ENCODE assay signal across 8 mouse cellular contexts in the genomic region with DNA sequence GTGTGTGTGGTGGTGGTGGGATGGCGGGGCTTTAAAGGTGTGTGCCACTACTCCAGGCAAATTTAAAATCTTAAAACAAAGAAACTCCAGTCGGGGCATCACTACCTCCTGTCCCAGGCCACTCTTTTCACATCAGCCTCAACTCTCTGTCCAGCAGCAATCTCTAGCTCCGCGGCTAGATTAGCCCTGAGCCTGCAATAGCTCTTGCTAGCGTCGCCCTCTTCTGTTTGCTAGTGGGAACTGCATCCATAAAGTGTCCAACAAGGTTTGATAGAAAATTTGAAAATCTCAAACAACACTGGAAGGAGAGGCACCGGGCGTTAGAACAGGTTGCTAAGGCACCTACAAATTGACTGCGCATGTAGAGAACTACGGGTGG. TPM values are rescaled to one million over a fixed set of nuclear protein-coding genes. Genes with fewer than 3 reads are reported as not detected.
A peak's percentile ranks its signal among the peaks of the same experiment; 100 is the strongest.
DNase-seq lines count a peak whose midpoint lies in the region; ATAC-seq and TF ChIP-seq lines count a peak whose summit lies in the region.

No protein-coding gene starts in this region.

- no peaks in the 10 kb centered on the region for H3K27me3 ChIP-seq in embryonic facial prominence, embryonic 14.5 days (replicated peaks; ENCODE audit: control insufficient read depth, insufficient read depth, low read length)
- H3K27me3 ChIP-seq in heart, embryonic 12.5 days (replicated peaks) = peaks cover 23% of the 10 kb centered on the region
- 0 out of 2 replicates have a peak, but pooled peaks cover 6% of the 10 kb centered on the region for H3K27me3 ChIP-seq in kidney, embryonic 15.5 days
- H3K27me3 ChIP-seq in limb, embryonic 15.5 days = no peaks in the 10 kb centered on the region
- H3K27me3 ChIP-seq in midbrain, embryonic 16.5 days (ENCODE audit: control insufficient read depth, insufficient read depth, low read depth, low read length) = no peaks in the 10 kb centered on the region
- H3K27me3 ChIP-seq in stomach, embryonic 14.5 days (ENCODE audit: control insufficient read depth, insufficient read depth, low read length) = no peaks in the 10 kb centered on the region

- no peak for TF ChIP-seq POLR2A in bone marrow, adult 2 months (IDR thresholded peaks at IDR 0.05; ENCODE audit: borderline replicate concordance, control insufficient read depth, low read depth, low read length)

- no peaks in the 10 kb centered on the region; the same call in 1 of the 2 replicates for H3K4me1 ChIP-seq in bone marrow, adult 2 months (ENCODE audit: control insufficient read depth, insufficient read depth, low read length)
- peaks cover 5% of the 10 kb centered on the region; the same call in 1 of the 2 replicates for H3K4me1 ChIP-seq in embryonic facial prominence, embryonic 14.5 days (ENCODE audit: control insufficient read depth, insufficient read depth, low read length)
- H3K4me1 ChIP-seq in heart, embryonic 12.5 days (replicated peaks) = peaks cover 15% of the 10 kb centered on the region
- peaks cover 33% of the 10 kb centered on the region for H3K4me1 ChIP-seq in kidney, embryonic 15.5 days
- H3K4me1 ChIP-seq in limb, embryonic 15.5 days = peaks cover 18% of the 10 kb centered on the region
- H3K4me1 ChIP-seq in midbrain, embryonic 16.5 days (ENCODE audit: control insufficient read depth, insufficient read depth, low read length) = peaks cover 8% of the 10 kb centered on the region; the same call in 1 of the 2 replicates
- peaks cover 7% of the 10 kb centered on the region; the same call in 1 of the 2 replicates for H3K4me1 ChIP-seq in stomach, embryonic 14.5 days (ENCODE audit: control insufficient read depth, insufficient read depth, low read length)

- 0 out of 2 replicates have a peak overlapping the region, but pooled peaks have one; percentile 49 for H3K9ac ChIP-seq in embryonic facial prominence, embryonic 14.5 days (ENCODE audit: low read depth, low read length)
- 0 out of 2 replicates have a peak overlapping the region, but pooled peaks have one; percentile 52 for H3K9ac ChIP-seq in heart, embryonic 12.5 days
- H3K9ac ChIP-seq in kidney, embryonic 15.5 days = no peak overlapping the region
- H3K9ac ChIP-seq in limb, embryonic 15.5 days = no peak overlapping the region
- no peak overlapping the region for H3K9ac ChIP-seq in midbrain, embryonic 16.5 days (ENCODE audit: low read depth, low read length)
- H3K9ac ChIP-seq in stomach, embryonic 14.5 days (replicated peaks; ENCODE audit: low read depth, low read length) = no peak overlapping the region

- WGBS in bone marrow, adult 2 months = 9% methylated on average over 10 of the region's 10 CpGs
- 4% methylated on average over 10 of the region's 10 CpGs for WGBS in embryonic facial prominence, embryonic 14.5 days
- WGBS in heart, embryonic 12.5 days = 5% methylated on average over 10 of the region's 10 CpGs
- 5% methylated on average over 10 of the region's 10 CpGs for WGBS in kidney, embryonic 15.5 days
- 7% methylated on average over 10 of the region's 10 CpGs for WGBS in limb, embryonic 15.5 days
- WGBS in midbrain, embryonic 16.5 days = 4% methylated on average over 10 of the region's 10 CpGs
- WGBS in stomach, embryonic 14.5 days = 5% methylated on average over 10 of the region's 10 CpGs

- H3K9me3 ChIP-seq in embryonic facial prominence, embryonic 14.5 days (ENCODE audit: control insufficient read depth, low read length) = no peaks in the 10 kb centered on the region
- H3K9me3 ChIP-seq in heart, embryonic 12.5 days (replicated peaks) = no peaks in the 10 kb centered on the region
- H3K9me3 ChIP-seq in kidney, embryonic 15.5 days (replicated peaks) = no peaks in the 10 kb centered on the region
- H3K9me3 ChIP-seq in limb, embryonic 15.5 days = no peaks in the 10 kb centered on the region
- H3K9me3 ChIP-seq in midbrain, embryonic 16.5 days (replicated peaks; ENCODE audit: control insufficient read depth, low read length, poor library complexity, severe bottlenecking) = no peaks in the 10 kb centered on the region
- no peaks in the 10 kb centered on the region for H3K9me3 ChIP-seq in stomach, embryonic 14.5 days (ENCODE audit: control insufficient read depth, low read depth, low read length)

- TF ChIP-seq CTCF in bone marrow, adult 2 months (IDR thresholded peaks at IDR 0.05; ENCODE audit: control insufficient read depth, insufficient read depth, low read length) = peak; percentile 71

- 0 out of 2 replicates have a peak, but pooled peaks have one; percentile 28 for ATAC-seq in embryonic facial prominence, embryonic 14.5 days (ENCODE audit: low read depth)
- ATAC-seq in heart, embryonic 12.5 days (ENCODE audit: insufficient number of reproducible peaks, low FRiP score) = peak; percentile 73; the same call in 1 of the 2 replicates
- no peak for ATAC-seq in kidney, embryonic 15.5 days (replicated peaks; ENCODE audit: low FRiP score)
- peak; percentile 49; the same call in 1 of the 2 replicates for ATAC-seq in limb, embryonic 15.5 days (ENCODE audit: insufficient number of reproducible peaks, low FRiP score, low TSS enrichment, low read depth)
- ATAC-seq in midbrain, embryonic 16.5 days = peak; percentile 67; the same call in 1 of the 2 replicates
- ATAC-seq in stomach, embryonic 14.5 days (ENCODE audit: insufficient number of reproducible peaks, insufficient read depth, low FRiP score, low read depth) = peak; percentile 42; the same call in 1 of the 2 replicates

- no peak overlapping the region for H3K27ac ChIP-seq in bone marrow, adult 2 months (ENCODE audit: control insufficient read depth, insufficient read depth, low read depth, low read length, poor library complexity)
- no peak overlapping the region for H3K27ac ChIP-seq in embryonic facial prominence, embryonic 14.5 days (replicated peaks; ENCODE audit: low read depth, low read length)
- no peak overlapping the region for H3K27ac ChIP-seq in heart, embryonic 12.5 days (ENCODE audit: poor library complexity, severe bottlenecking)
- H3K27ac ChIP-seq in kidney, embryonic 15.5 days = peak overlapping the region; percentile 69
- no peak overlapping the region for H3K27ac ChIP-seq in limb, embryonic 15.5 days
- H3K27ac ChIP-seq in midbrain, embryonic 16.5 days (ENCODE audit: low read length) = no peak overlapping the region
- no peak overlapping the region; the same call in 1 of the 2 replicates for H3K27ac ChIP-seq in stomach, embryonic 14.5 days (ENCODE audit: low read length)

- DNase-seq in CD4-positive, CD25-positive, alpha-beta regulatory T cell, adult 2 months (ENCODE audit: low read depth, low spot score) = peak; percentile 87
- peak; percentile 84 for DNase-seq in embryonic facial prominence, embryonic 14.5 days (ENCODE audit: low spot score)

- H3K36me3 ChIP-seq in embryonic facial prominence, embryonic 14.5 days (ENCODE audit: control insufficient read depth, insufficient read depth, low read length) = no peaks in the 10 kb centered on the region
- no peaks in the 10 kb centered on the region for H3K36me3 ChIP-seq in heart, embryonic 12.5 days
- H3K36me3 ChIP-seq in kidney, embryonic 15.5 days = no peaks in the 10 kb centered on the region
- H3K36me3 ChIP-seq in limb, embryonic 15.5 days = no peaks in the 10 kb centered on the region
- H3K36me3 ChIP-seq in midbrain, embryonic 16.5 days (ENCODE audit: control insufficient read depth, insufficient read depth, low read length) = no peaks in the 10 kb centered on the region
- no peaks in the 10 kb centered on the region for H3K36me3 ChIP-seq in stomach, embryonic 14.5 days (ENCODE audit: control insufficient read depth, insufficient read depth, low read length)

- peak overlapping the region; percentile 65 for H3K4me2 ChIP-seq in embryonic facial prominence, embryonic 14.5 days (ENCODE audit: low read depth, low read length)
- H3K4me2 ChIP-seq in heart, embryonic 12.5 days = peak overlapping the region; percentile 73
- peak overlapping the region; percentile 62 for H3K4me2 ChIP-seq in kidney, embryonic 15.5 days
- peak overlapping the region; percentile 53 for H3K4me2 ChIP-seq in limb, embryonic 15.5 days
- peak overlapping the region; percentile 33 for H3K4me2 ChIP-seq in midbrain, embryonic 16.5 days (ENCODE audit: low read length)
- peak overlapping the region; percentile 46 for H3K4me2 ChIP-seq in stomach, embryonic 14.5 days (replicated peaks; ENCODE audit: low read depth, low read length)

- H3K4me3 ChIP-seq in bone marrow, adult 2 months (replicated peaks; ENCODE audit: control insufficient read depth, low read depth, low read length) = no peak overlapping the region
- peak overlapping the region; percentile 31 for H3K4me3 ChIP-seq in embryonic facial prominence, embryonic 14.5 days (ENCODE audit: low read depth, low read length)
- H3K4me3 ChIP-seq in heart, embryonic 12.5 days = peak overlapping the region; percentile 26
- H3K4me3 ChIP-seq in kidney, embryonic 15.5 days (replicated peaks) = peak overlapping the region; percentile 34
- H3K4me3 ChIP-seq in limb, embryonic 15.5 days = peak overlapping the region; percentile 30
- peak overlapping the region; percentile 25 for H3K4me3 ChIP-seq in midbrain, embryonic 16.5 days (ENCODE audit: low read depth, low read length)
- peak overlapping the region; percentile 19; the same call in 1 of the 2 replicates for H3K4me3 ChIP-seq in stomach, embryonic 14.5 days (ENCODE audit: low read depth, low read length)

RNA-seq across cellular contexts. Expression of gene Cldn4, which starts 18.7 kb away (rescaled TPM):
- 11.1 TPM in 1 of 2 replicates, not detected in the other for polyA plus RNA-seq in bone marrow, adult 2 months (2011; ENCODE audit: insufficient read depth, insufficient read length, low replicate concordance, missing spikeins)
- polyA plus RNA-seq in embryonic facial prominence, embryonic 14.5 days (2014; fragmentation: Nextera tagmentation; extraction: Ambion mirVana) = 27.0 and 30.6 TPM in 2 replicates
- polyA plus RNA-seq in heart, embryonic 12.5 days (2016; fragmentation: Nextera tagmentation; extraction: Ambion mirVana) = 1.0 and 1.1 TPM in 2 replicates
- polyA plus RNA-seq in kidney, embryonic 15.5 days (2015; fragmentation: Nextera tagmentation; extraction: Ambion mirVana) = 39.3 and 45.6 TPM in 2 replicates
- polyA plus RNA-seq in limb, embryonic 15.5 days (2015; fragmentation: Nextera tagmentation; extraction: Ambion mirVana) = 46.3 and 68.0 TPM in 2 replicates
- not detected in 2 replicates for polyA plus RNA-seq in midbrain, embryonic 16.5 days (2015; fragmentation: Nextera tagmentation; extraction: Ambion mirVana)
- 91.5 and 93.9 TPM in 2 replicates for polyA plus RNA-seq in stomach, embryonic 14.5 days (2014; fragmentation: Nextera tagmentation; extraction: Ambion mirVana)

RNA-seq across cellular contexts. Expression of gene Cldn3, which starts 20.6 kb away (rescaled TPM):
- not detected in 2 replicates for polyA plus RNA-seq in bone marrow, adult 2 months (2011; ENCODE audit: insufficient read depth, insufficient read length, low replicate concordance, missing spikeins)
- polyA plus RNA-seq in embryonic facial prominence, embryonic 14.5 days (2014; fragmentation: Nextera tagmentation; extraction: Ambion mirVana) = 23.2 and 27.8 TPM in 2 replicates
- 2.5 and 3.2 TPM in 2 replicates for polyA plus RNA-seq in heart, embryonic 12.5 days (2016; fragmentation: Nextera tagmentation; extraction: Ambion mirVana)
- 52.9 and 56.3 TPM in 2 replicates for polyA plus RNA-seq in kidney, embryonic 15.5 days (2015; fragmentation: Nextera tagmentation; extraction: Ambion mirVana)
- 26.0 and 27.2 TPM in 2 replicates for polyA plus RNA-seq in limb, embryonic 15.5 days (2015; fragmentation: Nextera tagmentation; extraction: Ambion mirVana)
- 2.2 and 2.6 TPM in 2 replicates for polyA plus RNA-seq in midbrain, embryonic 16.5 days (2015; fragmentation: Nextera tagmentation; extraction: Ambion mirVana)
- polyA plus RNA-seq in stomach, embryonic 14.5 days (2014; fragmentation: Nextera tagmentation; extraction: Ambion mirVana) = 69.7 and 71.2 TPM in 2 replicates

RNA-seq across cellular contexts. Expression of gene Mettl27, which starts 33.3 kb away (rescaled TPM):
- 9.9 and 11.4 TPM in 2 replicates for polyA plus RNA-seq in bone marrow, adult 2 months (2011; ENCODE audit: insufficient read depth, insufficient read length, low replicate concordance, missing spikeins)
- 10.6 and 18.2 TPM in 2 replicates for polyA plus RNA-seq in embryonic facial prominence, embryonic 14.5 days (2014; fragmentation: Nextera tagmentation; extraction: Ambion mirVana)
- 8.6 and 11.1 TPM in 2 replicates for polyA plus RNA-seq in heart, embryonic 12.5 days (2016; fragmentation: Nextera tagmentation; extraction: Ambion mirVana)
- polyA plus RNA-seq in kidney, embryonic 15.5 days (2015; fragmentation: Nextera tagmentation; extraction: Ambion mirVana) = 23.3 and 26.1 TPM in 2 replicates
- 13.9 and 17.0 TPM in 2 replicates for polyA plus RNA-seq in limb, embryonic 15.5 days (2015; fragmentation: Nextera tagmentation; extraction: Ambion mirVana)
- polyA plus RNA-seq in midbrain, embryonic 16.5 days (2015; fragmentation: Nextera tagmentation; extraction: Ambion mirVana) = 6.4 and 6.6 TPM in 2 replicates
- 22.1 and 26.3 TPM in 2 replicates for polyA plus RNA-seq in stomach, embryonic 14.5 days (2014; fragmentation: Nextera tagmentation; extraction: Ambion mirVana)

RNA-seq across cellular contexts. Expression of gene Abhd11, which starts 43.5 kb away (rescaled TPM):
- polyA plus RNA-seq in bone marrow, adult 2 months (2011; ENCODE audit: insufficient read depth, insufficient read length, low replicate concordance, missing spikeins) = 27.7 and 39.7 TPM in 2 replicates
- 61.3 and 70.3 TPM in 2 replicates for polyA plus RNA-seq in embryonic facial prominence, embryonic 14.5 days (2014; fragmentation: Nextera tagmentation; extraction: Ambion mirVana)
- polyA plus RNA-seq in heart, embryonic 12.5 days (2016; fragmentation: Nextera tagmentation; extraction: Ambion mirVana) = 58.1 and 58.3 TPM in 2 replicates
- polyA plus RNA-seq in kidney, embryonic 15.5 days (2015; fragmentation: Nextera tagmentation; extraction: Ambion mirVana) = 69.1 and 71.6 TPM in 2 replicates
- 66.1 and 68.2 TPM in 2 replicates for polyA plus RNA-seq in limb, embryonic 15.5 days (2015; fragmentation: Nextera tagmentation; extraction: Ambion mirVana)
- polyA plus RNA-seq in midbrain, embryonic 16.5 days (2015; fragmentation: Nextera tagmentation; extraction: Ambion mirVana) = 76.5 and 81.5 TPM in 2 replicates
- 73.3 and 80.6 TPM in 2 replicates for polyA plus RNA-seq in stomach, embryonic 14.5 days (2014; fragmentation: Nextera tagmentation; extraction: Ambion mirVana)

RNA-seq across cellular contexts. Expression of gene Cldn13, which starts 50.1 kb away (rescaled TPM):
- polyA plus RNA-seq in bone marrow, adult 2 months (2011; ENCODE audit: insufficient read depth, insufficient read length, low replicate concordance, missing spikeins) = 224 and 283 TPM in 2 replicates
- 0.15 and 0.20 TPM in 2 replicates for polyA plus RNA-seq in embryonic facial prominence, embryonic 14.5 days (2014; fragmentation: Nextera tagmentation; extraction: Ambion mirVana)
- polyA plus RNA-seq in heart, embryonic 12.5 days (2016; fragmentation: Nextera tagmentation; extraction: Ambion mirVana) = 5.4 and 10.0 TPM in 2 replicates
- 2.0 and 5.1 TPM in 2 replicates for polyA plus RNA-seq in kidney, embryonic 15.5 days (2015; fragmentation: Nextera tagmentation; extraction: Ambion mirVana)
- polyA plus RNA-seq in limb, embryonic 15.5 days (2015; fragmentation: Nextera tagmentation; extraction: Ambion mirVana) = 0.27 and 1.3 TPM in 2 replicates
- not detected in 2 replicates for polyA plus RNA-seq in midbrain, embryonic 16.5 days (2015; fragmentation: Nextera tagmentation; extraction: Ambion mirVana)
- 1.0 TPM in 1 of 2 replicates, not detected in the other for polyA plus RNA-seq in stomach, embryonic 14.5 days (2014; fragmentation: Nextera tagmentation; extraction: Ambion mirVana)

Comparison
In these comparisons a context has a peak if more than half of its experiments do, and no peak if none do; other contexts are left out.
1. H3K9ac ChIP-seq: peak in embryonic facial prominence, embryonic 14.5 days (single experiment) and heart, embryonic 12.5 days (single experiment); none in kidney, embryonic 15.5 days (single experiment), limb, embryonic 15.5 days (single experiment), midbrain, embryonic 16.5 days (single experiment) and stomach, embryonic 14.5 days (single experiment).
2. Peak in every context shown above with its lines, with median percentiles within 50 percentile points of each other: H3K4me2 ChIP-seq.